Mouse (Mus musculus) liver, adult (tissue): Measurements from ENCODE around the gene Abcb5.

Source experiments
- GATA4 ChIP-seq: IDR thresholded peaks from 2 replicates; pipeline ENCODE4 v1.6.1; 2014; ENCODE audit warnings: mild to moderate bottlenecking, low read length; ENCODE audit not compliant: insufficient replicate concordance

Gene Abcb5

DNA sequence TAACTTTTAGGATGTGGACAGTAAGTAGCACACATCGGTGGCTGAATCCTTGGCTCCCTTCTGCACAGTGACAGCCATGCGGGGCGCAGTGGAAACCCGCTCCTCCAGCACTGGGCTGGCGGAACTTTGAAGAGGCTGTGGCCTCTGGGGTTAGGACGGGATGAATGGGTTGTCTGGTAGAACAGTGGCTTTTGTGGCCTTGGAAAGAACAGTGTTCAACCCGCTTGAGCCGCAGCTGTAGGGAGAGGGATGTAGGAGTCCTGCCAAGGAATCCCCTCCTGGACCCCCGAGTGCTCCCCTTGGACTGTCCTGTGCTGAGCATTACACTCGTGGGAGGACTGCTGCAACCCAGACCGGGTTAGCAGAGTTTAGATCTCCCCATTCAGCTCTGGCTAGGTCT lies 116.2 kb downstream of the Abcb5 start:
- TF ChIP-seq GATA4, result no peak

DNA sequence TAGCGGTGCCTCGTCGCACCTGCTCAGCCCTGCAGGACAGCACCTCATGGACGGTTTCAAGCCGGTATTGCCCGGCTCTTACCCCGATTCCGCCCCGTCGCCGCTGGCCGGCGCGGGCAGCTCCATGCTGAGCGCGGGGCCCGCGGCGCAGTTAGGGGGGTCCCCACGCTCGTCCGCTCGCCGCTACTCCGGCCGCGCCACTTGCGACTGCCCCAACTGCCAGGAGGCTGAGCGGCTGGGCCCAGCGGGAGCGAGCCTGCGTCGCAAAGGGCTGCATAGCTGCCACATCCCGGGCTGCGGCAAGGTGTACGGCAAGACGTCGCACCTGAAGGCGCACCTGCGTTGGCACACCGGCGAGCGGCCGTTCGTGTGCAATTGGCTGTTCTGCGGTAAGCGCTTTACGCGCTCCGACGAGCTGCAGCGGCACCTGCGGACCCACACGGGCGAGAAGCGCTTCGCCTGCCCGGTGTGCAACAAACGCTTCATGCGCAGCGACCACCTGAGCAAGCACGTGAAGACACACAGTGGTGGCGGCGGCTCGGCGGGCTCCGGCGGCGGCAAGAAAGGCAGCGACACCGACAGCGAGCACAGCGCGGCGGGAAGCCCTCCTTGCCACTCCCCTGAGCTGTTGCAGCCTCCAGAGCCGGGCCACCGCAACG lies 116.9 kb downstream of the Abcb5 start:
- no peak for TF ChIP-seq GATA4

DNA sequence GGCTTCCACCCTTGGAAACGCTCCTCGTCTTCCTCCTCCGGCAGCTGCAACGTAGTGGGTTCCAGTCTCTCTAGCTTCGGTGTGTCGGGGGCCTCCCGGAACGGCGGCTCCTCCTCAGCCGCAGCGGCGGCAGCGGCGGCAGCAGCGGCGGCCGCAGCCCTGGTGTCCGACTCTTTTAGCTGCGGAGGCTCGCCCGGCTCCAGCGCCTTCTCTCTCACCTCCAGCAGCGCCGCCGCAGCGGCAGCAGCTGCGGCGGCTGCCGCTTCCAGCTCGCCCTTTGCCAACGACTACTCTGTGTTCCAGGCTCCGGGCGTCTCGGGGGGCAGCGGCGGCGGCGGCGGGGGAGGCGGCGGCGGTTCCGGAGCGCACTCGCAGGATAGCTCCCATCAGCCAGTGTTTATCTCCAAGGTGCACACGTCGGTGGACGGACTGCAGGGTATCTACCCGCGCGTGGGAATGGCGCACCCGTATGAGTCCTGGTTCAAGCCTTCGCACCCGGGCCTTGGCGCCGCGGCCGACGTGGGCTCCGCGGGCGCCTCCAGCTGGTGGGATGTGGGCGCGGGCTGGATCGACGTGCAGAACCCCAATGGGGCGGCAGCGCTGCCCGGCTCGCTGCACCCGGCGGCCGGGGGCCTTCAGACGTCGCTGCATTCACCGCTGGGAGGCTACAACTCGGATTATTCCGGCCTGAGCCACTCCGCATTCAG lies 117.6 kb downstream of the Abcb5 start:
- TF ChIP-seq GATA4, result no peak

DNA sequence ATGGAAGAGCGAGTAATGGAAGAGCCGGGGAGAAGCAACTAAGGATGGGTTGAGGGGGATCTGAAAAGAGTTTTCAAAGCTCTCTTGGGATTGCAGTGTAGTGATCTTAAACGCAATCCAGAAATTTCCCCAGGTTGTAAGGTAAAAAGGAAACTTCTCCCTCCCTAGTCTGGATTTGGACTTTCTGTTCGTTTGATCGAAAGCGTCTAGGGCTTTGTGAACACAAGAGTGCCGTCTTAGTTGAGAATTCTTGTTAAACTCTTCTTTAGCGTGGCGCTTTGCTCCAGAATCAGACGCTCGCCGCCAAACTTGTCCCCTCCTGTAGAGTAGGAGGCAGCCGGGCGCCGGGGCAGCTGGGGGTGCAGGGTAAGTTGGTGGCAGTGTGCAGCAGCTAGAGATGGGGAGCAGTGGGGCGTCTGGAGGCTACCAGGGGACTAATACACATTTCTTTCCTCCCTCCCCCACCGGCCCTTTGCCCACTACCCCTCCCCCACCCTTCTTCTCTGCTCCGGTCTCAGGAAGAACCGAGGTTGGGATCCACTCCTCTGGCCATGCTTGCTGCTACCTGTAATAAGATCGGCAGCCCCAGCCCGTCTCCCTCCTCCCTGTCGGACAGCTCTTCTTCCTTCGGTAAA lies 118.2 kb downstream of the Abcb5 start:
- TF ChIP-seq GATA4, result no peak

DNA sequence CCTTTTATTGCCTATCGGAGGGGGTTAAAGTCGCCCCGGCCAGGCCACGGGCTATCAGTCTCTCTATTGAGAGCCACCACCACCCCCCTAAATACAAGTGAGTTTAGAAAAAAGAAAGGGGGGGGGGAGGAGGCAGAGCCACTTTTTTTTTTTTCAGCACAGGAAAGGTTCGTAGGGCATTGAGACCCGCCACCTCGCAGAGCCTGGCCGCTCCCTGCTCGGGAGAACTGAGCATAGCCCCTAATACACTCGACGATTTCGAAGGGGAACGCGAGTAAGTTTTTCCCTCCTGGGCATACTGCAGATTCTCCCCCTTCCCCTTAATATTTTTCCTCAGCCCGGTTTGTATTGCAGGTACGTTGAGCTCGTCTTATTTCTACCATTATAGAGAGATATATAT lies 118.8 kb downstream of the Abcb5 start:
- no peak for TF ChIP-seq GATA4

DNA sequence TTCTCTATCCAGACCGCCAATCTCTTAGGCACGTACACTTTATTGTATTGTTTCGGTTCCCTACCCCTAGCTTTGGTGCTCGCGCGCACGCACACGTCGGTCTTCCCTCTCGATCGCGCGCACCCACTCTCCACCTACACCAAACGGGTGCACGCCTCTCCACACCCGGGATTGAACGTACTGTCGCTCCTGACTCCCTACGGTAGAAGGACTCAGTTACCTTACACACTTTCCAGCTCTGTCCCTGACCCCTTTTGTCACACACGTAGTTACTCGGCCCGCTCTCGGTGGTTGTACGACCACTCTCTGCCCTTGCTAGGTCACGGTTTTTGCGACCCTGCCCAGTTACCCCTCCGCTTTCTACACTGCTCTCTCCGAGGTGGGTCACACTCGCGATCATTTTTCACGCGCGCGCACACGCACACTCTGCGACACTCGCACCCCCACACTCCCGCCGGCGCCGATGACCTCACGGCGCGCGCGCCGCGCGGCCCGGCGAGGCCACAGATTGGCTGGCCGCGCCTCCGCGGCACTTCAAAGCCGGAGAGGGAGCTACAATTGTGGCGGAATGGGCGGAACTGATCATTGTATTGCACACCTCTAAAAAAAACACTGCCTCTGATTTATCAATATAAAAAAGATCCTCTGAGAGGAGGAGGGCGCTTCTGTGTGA lies 119.4 kb downstream of the Abcb5 start:
- TF ChIP-seq GATA4, result no peak

DNA sequence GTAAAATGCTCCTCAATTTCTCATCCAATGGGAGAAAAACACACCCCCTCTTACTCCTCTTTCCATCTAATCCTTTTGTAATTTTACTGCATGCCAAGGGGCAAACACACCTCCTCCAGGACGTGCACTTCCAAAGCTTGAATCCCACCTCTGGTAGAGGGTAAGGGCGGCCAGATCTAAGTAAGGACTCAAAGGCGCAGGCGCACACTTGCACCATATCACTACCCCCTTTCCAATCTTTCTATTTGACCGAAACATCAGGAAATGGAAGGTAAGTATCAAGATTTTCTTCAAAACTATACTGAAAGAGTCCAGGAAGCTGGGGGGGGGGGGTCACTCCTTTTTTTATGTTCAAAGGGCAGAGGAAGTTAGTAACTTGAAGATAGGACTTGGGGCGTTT lies 120.0 kb downstream of the Abcb5 start, which contains the start of gene Sp8:
TSS of gene Sp8 (plus strand) at position 109 of the 400 bp plus-strand sequence.
- no peak for TF ChIP-seq GATA4

DNA sequence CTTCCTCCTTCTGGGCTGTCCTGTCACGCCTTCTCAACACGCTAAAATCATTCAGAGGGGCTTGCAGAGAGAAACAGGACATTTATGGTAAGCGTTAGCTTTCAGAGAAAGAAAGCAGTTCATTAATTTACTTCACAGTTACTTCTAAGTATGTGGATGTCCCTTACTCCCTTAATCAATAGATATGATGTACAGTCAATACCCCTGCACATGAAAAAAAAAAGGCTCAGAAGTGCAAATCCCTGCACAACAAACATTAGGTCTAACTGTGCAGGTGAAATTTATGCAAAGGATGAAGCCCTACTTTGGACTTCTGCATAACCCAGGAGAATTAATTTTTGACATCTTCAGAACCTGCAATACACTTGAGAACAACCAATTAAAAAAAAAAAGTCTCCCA lies 120.9 kb downstream of the Abcb5 start:
- no peak for TF ChIP-seq GATA4

DNA sequence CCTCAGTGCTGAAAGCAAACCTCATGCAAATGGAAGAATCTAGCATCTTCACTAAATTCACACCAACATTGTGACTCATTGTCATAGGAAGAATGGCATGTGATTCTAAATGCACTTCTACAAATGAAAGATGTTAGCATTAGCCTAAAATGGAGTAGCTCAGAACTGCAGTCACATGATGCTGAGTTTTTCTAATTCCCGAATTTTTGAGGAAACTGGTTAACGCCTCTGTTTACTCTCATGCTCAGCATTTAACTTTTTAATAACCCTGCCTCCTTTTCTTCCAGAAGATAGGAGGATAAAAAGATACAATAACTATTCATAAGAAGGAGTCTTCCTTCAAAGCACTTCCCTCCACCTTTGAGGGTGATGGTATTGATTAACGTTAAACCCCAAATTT lies 121.4 kb downstream of the Abcb5 start:
- TF ChIP-seq GATA4, result no peak

DNA sequence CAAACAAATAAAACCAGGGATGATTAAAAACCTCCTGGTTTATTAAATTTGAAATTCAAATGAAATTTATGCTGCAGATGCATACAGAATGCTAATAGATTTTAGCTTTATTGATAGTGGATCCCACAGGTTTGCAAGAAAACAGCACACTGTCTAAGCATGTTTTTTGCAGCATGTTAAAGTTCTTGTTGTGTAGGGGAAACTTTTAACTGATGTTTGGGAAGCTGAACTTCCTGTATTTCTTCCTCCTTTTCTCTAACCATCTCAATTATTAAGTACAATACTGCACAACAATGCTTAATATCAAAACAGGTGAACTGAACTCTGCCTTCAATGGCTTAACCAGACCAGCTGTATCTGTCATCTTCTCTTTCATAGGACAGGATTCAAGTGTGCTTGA lies 122.1 kb downstream of the Abcb5 start:
- TF ChIP-seq GATA4, result no peak

DNA sequence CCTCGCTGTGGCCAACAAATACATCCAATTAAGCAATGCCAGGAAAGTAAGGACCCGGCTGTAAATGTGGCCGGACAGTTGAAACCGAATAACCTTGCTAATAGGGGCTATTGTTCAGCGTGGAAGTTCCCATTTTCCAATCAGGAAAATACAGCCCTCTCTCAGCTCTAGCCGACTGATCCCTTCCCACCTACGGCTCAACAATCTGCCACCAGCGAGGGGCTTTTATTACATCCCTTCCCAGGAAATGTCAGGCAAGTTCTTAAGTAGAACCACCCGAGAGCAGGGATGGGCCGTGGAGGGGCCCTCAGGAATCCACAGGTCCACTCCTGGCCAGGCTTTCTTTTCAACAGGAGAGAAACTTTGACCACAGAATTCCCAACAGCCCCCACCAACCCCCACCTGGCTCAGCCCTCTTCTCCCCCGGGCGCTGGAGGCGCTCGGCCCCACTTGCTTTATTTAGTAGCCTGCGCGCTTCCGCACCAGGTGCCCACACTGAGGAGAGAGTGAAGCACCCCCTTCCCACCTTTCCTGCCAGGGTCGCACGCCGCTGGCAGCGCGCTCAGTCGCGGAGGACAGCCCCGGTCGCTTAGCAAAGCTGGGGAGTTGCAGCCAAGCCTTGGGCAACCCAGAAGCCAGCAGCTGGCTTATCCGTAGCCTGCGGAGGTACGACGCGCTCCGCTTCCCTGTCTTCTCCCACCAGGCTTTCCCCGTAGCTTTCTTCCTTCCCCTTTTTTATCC lies 123.4 kb downstream of the Abcb5 start:
- TF ChIP-seq GATA4, result no peak

DNA sequence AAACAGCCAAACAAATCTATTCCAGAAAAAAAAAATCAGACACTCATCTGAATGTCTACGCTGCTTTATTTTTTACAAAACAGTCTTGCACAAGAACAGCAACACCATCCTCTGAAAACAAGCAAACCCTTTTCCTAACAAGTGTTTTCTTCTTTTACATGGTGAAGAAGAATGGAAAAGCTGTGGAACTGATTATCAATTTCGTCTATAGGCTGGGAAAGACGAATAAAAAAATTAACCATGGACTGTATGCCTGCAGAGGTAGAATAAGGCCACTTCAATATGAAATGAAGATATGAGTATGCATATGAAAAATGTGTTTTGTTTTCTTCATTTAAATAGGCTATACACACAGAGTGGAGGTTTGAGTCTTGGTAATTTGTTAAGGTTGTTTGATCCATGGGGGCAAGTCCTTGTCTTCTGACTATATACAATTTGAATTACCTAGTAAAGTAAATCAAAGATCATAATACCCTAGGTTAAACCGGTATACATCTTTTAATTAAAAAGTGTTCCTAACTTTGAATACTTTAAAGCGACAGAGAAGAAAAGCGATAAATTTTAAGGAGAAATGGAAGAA lies 124.2 kb downstream of the Abcb5 start:
- no peak for TF ChIP-seq GATA4

DNA sequence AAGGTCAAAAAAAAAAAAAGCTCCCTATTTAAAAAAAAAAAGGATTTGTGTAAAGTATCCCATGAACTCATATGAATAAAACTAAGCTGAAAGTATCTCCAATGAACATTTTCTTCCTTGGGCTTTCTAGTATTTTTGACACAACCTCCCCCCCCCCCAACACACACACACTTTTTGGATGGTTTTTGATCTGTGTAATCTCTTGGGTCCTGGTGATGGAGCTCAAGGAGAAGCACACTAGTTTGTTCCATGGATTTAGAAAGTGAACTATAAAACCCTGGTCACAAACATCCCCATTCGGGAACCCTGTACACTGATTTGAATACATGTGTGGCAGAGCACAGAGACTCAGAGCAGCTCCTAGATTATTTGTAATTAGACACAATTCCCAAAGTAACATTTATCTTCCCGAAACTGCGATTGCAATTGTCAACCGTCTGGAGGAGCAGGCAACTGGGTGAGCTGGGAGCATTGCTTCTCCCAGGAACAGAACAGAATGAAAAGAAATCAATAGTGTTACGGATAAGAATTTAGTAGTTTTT lies 124.8 kb downstream of the Abcb5 start:
- TF ChIP-seq GATA4, result no peak

DNA sequence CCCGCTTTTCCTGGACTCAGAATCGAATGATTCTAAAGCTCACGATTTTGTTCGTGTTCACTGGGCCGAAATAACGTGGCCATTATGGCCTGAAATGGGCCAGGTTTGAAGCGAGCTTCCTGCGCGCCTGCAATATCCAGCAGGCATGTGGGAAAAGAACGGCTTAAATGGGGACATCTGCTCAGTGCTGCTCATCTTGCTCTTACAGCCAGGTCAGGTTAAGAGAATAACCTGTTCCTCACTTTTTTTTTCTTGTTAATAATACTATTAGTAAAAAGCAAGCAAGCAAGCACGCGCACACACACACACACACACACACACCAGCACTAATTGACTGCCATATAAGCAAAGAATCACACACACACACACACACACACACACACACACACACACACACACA lies 125.4 kb downstream of the Abcb5 start:
- TF ChIP-seq GATA4, result no peak

DNA sequence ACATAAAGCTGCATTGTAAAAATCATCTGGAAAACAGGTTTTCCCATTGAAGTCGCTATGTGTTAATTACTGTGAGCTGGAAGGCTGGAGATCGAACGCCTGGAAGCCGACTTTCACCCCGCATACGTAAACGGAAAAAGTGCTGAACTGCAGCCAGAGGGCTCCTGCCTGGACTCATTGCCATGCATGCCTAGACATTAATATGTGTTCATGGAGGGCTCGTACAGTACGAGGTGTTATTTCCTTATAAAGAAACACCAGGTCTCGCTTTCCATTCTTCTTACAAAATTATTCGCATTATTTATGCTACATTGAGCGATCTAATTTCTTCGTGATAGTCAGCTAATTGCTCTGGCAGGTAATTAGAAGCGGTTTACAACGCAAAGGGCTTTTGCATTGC lies 125.9 kb downstream of the Abcb5 start:
- no peak for TF ChIP-seq GATA4

DNA sequence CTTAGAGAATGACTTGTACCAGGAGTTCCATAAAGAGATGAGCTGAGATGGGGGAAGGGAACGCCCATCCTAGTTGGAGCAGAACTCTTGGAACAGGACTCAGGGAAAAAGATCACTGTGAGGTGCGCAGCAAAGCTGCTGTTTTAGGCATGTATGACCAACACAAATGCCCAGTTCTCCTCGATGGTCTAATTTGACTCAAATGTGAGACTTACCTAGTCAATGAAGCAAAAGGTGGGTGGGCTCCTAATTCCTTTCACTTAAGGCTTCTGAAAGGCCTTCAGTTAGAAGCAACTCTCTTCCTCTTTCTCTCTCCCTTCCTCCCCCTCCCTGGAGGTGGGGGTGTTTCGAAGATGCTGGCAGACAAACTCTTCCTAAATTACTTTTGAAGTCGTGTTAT lies 126.8 kb downstream of the Abcb5 start:
- no peak for TF ChIP-seq GATA4
